Mouse (Mus musculus) layer of hippocampus, postnatal 10 days (tissue): Measurements from ENCODE around the gene Nfe2l3. TPM values are rescaled to one million over a fixed set of nuclear protein-coding genes. Genes with fewer than 3 reads are reported as not detected.
"Not testable (repeated sequence)": the region's sequence is repeated elsewhere in the genome, so short reads cannot be mapped to it uniquely, and the experiment has no call there.

Experiments
- DNase-seq, 2 experiments: peaks; one replicate each; pipeline ENCODE4 v3.0.0; 2021; ENCODE audit warnings: low spot score in 2 of 2
- long read RNA-seq: library from polyadenylated mRNA; stranded (forward); transcript quantifications from one replicate; pipeline ENCODE4 v2.0.0, GENCODE M21; 2023
- total RNA-seq, 2 experiments: library from RNA; stranded (reverse); gene quantifications; 2 replicates each; pipeline ENCODE4 v1.2.3; 2021

The Nfe2l3 gene
- 1 to 10 TPM; 4.4 to 4.7 TPM for total RNA-seq
- long read RNA-seq, partial matches to known transcripts = 0 of 1 reads
- long read RNA-seq, other reads (novel, unspliced or antisense) = 1 of 1 reads

DNA sequence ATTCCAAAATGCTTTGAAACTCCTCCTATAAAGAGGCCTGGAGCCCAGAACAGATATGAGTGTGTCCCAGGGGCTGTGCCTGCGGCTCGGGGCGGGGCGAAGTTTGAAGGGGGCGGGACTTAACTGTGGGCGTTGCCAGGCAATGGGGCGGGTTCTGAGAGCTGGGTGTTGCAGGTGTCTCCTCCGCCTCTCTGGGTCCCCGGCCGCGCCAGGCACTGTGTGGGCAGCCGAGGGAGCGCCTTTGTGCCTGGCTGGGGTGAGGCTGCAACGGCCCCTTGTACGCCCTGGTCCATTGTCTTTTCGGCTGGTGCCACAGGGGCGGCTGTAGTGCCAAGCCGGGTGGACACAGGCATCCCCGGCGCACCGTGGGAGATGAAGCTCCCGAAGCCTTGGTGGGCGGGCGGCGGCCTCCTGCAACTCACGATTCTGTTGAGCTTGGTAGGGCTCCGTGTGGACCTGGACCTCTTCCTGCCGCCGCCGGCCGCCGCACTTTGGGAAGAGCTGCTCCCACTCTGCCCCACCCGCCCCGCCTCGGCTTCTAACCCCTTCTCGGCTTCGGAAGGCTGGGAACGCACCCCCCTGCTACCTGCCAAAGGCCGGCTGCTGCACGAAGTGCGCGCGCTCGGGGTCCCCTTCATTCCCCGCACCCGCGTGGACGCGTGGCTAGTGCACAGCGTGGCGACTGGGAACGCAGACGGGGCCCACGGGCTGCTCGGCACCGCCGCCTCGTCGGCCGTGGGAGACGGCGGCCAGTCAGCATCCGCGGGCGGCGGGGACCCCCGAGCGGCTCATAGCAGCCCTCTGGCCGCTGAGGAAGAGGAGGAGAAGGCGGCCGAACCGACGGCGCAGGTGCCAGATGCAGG, at the start of gene Nfe2l3:
Gene Nfe2l3 (plus strand): TSS at position 136 of the 863 bp plus-strand sequence.
- DNase-seq = peak; percentile 19 to 44

DNA sequence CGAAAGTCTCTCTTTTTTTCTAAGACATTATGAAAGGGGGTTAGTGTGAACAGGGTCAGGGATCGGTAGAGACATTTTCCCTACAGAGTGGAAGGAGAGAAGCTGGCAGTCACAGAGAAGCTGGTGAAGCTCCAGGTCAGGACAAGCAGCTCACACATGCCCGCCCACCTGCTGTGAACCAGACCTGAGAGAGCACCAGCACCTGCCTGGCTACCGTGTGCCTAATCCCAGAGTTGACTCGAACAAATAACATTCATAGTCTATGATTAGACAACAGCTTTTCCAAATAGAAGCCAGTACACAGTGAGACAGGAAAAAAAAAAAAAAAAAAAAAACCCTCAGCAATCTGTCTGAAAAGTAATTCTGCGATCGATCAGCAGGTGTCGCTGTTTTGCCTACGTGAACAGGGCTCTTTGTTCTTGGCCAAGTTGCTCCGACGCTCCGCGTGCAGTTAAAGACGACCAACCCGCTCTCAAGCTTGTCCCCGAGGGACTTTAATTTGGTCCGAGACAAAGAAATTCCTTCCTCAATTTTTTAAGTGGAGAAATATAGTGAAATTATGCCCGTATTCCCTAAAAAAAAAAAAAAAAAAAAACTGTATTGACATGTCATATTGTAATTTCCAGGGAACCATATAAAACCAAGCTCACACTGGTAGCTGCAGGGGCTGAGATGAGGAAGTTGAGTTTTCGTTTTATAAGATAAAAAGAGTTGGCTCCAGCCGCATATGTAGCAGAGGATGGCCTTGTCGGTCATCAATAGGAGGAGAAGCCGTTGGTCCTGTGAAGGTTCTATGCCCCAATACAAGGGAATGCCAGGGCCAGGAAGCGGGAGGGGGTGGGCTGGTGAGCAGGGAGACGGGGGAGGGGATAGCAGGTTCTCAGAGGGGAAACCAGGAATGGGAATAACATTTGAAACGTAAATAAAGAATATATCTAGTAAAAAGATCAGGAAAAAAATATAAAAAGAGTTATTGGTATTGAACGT, 48.4 kb upstream of the Nfe2l3 start:
- DNase-seq = peak; percentile 92 to 93

DNA sequence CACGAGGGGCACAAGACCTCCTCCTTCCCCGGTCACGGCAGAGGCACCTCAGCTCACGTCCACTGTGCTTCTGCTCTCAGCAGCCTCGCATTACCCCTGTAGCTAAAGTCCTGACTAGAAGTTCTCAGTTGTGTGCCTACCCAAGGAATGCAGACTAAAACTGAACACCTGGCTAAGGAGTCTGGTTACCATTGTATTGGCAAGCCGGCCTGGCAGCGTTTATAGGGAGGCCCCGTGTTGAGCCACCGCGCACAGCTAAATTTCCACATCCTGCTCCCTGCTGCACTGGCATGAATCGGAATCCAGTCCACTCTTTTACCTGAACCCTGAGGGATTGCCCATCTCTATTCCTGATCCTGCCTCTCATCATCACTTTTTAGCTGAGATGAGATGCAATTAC, 42.0 kb upstream of the Nfe2l3 start:
- no peak for DNase-seq

DNA sequence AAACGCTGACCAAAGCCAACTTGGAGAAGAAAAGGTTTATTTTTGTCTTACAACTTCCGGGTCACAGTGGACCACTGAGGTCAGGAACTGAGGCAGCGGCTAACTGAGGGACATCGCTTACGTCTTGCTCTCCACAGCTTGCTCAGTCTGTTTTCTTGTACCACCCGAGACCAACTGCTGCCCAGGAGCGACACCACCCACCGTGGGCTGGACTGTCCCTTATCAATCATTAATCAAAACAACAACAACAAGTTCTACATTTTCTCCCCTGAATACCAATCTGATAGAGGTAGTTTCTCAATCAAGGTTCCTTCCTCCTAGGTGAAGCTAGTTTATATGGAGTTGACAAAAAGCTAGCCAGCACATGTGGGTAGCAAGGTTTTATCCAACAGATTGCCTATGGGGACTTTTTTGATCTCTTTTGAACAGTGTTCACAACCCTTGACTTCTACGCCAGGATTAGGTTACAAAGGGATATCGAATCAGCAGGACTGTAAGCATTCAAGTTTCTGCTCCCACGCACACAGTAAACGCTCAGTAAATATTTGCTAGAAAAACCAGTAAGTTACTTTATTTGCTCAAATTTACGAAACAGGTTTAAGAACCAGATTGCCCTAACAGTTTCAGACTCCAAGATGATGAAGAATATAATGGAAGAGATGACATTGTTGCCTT, 40.5 kb upstream of the Nfe2l3 start:
- DNase-seq = no peak

DNA sequence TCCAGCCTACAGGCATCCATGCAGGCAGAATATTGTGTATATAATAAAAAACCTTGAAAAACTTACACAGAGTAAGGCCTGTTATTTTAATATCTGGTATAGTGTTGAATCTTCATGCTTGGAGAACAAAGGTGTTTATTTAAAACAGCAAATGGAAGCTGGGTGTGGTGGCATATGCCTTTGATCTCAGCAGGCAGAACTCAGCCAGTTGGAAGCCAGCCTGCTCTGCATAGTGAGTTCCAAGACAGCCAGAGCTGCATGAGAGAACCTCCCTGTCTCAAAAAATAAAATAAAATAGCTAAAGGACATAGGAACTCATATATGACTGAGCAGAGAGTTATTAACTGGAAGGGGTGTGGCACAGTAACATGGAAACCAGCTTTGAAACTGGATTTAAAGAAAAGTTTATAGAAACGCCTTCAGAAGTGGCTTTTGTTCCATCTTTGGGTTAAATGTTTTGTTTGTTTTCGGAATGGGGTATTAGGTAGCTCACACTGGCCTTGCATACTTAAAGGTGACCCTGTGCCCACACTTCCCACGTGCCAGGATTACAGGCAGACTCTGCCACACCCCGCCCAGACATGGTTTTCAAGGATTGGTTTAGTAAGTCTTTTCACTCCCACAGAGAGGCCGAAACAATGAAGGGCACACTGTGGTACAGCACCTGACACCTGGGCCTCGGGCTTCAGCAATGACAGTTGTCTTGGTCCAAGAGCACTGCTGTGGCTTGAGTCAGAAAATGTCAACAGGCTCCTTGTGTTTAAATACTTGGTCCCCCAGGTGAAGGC, 38.9 kb upstream of the Nfe2l3 start:
- DNase-seq = no peak

DNA sequence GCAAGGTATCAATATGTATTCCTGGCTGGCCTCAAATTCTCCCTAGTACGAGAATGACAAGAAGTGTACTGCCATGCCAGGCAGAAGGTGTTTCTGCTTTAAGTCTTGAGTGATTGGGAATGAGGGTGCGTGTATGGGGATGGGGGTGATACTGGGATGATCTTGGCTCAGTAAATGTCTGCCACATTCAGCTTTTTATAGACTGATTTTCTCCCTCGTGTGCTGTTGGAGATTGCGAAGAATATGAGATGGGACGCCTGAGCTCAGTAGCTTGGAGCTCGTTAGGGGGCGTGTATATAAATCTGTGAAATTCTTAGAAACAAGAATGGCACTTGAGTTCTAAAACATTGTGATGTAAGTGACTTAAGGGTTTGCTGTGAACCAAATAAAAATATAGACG, 38.1 kb upstream of the Nfe2l3 start:
- DNase-seq = not testable (repeated sequence)

- DNase-seq = not testable (repeated sequence)
These were observed 37.5 kb upstream of the Nfe2l3 start for GRCm38 (mm10) chr6:51394963-51395362.

DNA sequence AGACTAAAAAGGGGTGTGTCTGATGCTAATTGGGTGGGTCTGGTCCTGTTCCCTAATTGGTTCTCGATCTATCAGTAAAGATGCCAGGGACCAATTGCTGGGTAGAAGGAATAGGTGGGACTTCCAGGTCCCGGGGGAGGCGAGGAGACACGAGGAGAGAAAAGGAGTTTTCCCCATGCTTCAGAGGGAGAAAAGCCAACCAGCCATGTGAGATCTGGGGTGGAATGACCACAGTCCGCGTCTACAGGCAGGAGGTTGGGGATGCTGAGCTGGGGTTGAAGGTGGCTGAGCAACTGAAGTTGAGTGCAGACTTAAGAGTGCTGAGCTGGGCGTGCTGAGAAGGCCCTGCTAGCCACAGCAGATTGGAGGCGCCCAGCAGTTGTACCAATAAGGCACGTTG, 37.0 kb upstream of the Nfe2l3 start:
- DNase-seq = no peak

DNA sequence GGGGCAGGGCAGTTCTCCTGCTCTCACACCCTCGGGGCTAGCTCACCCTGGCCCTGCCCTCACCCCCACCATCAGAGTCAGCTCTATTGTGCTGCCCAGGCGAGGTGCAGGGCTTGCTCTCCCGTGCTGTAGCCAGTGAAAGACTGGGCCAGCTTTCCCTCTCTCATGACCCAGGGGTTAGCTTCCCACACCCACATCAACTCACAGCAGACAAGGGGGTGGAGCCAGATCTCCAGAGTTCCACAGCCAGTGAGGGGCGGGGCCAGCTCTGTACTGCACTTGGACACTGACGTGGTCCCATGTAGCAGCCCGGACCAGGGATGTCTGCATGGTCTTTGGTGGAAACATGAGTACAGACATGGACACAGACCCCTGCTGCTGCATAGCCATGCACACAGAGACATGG, 33.4 kb upstream of the Nfe2l3 start:
- DNase-seq = no peak

GRCm38 (mm10) chr6:51401294-51401693, 31.2 kb upstream of the Nfe2l3 start:
- no peak for DNase-seq

DNA sequence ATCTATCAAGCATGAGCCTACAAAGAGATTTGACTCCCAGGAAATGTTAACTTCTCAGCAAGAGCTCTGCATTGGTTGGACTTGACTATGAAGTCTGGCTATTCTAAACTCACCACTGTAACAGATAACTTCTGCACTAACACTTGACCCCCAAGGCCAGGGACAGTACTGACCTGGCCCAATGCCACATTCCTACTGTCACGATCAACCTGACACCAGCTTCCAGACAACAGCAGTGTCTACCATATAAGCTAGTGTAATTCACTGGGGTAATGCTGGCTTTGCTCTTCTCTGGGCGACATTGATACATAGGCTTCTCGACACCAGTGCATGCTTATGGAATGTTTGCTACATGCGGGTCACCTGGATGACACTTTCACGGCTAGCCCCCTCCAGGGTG, 28.9 kb upstream of the Nfe2l3 start:
- no peak for DNase-seq

DNA sequence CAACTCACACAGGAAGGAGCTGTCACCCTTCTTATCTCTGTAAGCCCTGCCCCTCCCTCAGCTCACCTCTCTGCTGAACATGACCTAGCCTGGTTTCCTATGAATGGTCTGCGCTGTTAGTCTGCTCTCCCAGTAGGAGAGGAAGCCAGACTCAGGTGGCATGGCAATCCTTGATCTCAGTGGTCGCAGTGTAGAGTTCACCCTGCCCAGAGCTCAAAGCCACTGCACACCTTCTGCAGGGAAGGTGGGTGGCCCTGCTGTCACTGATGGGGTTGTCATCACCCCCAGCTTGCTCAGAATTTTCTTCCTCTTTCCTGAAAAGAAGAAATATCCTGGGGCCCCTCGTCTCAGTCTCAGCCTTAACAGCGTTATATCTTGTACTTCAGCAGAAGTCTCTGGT, 28.0 kb upstream of the Nfe2l3 start:
- no peak for DNase-seq

DNA sequence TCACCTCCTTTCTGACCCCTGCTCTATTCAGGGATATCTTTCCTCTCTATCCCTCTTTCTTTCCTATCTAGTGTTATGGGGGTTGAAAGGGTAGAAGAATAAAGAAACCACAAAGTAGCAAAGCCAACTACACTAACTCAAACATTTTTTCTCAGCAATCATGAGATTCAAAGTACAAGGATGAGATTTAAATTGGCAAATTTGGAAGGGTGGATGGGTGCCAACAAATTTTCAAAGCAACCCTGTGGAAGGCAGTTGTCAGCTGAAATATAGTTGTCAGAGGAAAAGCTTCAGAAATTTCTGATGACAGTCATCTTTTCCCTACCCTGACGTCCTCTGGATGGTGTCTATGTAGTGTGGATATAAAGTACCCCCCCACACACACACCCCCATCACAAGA, 16.0 kb upstream of the Nfe2l3 start:
- DNase-seq = no peak

DNA sequence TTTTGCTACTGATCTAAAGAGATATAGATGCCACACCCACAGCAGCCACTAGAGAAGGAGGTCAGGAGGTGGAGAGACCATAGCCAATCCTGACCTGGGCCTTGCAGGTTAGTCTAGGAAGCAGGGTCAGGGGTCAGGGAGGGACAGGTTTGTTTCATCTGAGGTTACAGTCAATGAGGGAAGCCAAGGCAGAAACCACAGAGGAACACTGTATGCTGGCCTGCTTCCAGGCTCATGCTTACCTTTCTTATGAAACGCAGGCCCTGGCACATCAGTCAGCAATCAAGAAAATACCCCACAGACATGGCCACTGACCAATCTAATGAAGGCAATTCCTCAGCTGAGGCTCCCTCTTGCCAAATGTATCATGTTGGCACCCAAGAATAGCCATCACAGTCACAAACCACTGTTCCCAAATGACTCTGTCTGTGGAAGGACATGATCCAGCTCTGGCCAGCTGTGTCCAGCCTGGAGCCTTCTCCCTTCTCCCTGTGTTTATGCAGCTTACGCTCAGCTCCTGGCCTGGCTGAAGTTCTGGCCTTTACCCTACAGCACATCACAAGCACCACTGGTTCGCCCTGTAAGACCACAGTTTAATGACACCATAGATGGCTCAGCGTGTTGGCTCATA, 15.0 kb upstream of the Nfe2l3 start:
- no peak for DNase-seq

- no peak for DNase-seq
These were observed 8.9 kb upstream of the Nfe2l3 start for GRCm38 (mm10) chr6:51423466-51424122.

DNA sequence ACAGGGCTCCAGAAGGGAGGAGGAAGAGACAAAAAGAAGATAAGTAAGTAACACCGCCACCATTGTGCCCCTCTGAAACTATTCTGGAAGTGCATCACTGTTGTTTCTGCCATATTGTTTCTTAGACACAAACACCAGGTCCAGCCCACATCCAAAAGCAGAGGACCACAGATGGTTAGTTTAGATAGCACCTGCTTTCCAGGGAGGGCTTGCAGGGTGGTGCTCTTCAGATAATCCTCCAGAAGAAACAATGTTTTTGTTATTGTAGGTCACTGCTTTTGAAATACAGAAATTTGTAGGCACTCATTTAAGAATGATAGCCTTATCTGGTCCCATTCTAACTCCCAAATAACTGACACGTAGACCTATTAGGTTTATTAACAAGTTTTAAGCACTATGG, 7.9 kb upstream of the Nfe2l3 start:
- DNase-seq = no peak

GRCm38 (mm10) chr6:51434270-51434669, 1.8 kb downstream of the Nfe2l3 start:
- no peak for DNase-seq

- DNase-seq = no peak
These were observed 5.2 kb downstream of the Nfe2l3 start for GRCm38 (mm10) chr6:51437665-51438064.

DNA sequence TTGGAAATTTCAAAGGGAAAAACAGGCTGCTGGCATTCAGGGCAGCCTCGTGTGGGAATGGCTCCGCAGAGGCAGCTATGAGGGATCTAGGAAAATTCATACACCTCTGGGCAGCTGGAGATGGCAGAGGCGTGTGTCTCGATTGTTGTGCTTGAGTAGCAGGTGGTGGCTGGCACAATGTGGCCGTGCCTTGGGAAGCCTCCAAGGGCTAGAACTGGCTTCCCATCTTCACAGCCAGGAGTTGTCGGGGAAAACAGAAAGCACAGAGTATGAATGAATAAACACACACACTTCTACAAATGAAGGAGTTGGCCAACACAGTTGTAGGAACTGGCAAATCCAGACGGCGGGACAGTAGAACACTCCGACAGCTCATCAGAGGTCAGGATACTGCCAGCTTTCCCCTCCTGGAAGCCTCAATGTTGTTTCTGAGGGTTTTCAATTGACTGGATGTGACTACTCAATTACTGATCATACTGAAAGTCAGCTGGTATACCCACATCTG, 6.4 kb downstream of the Nfe2l3 start:
- DNase-seq = no peak
